Mouse (Mus musculus): Measurements from ENCODE around the gene Gm11492. TPM values are rescaled to one million over a fixed set of nuclear protein-coding genes. Genes with fewer than 3 reads are reported as not detected.

The Gm11492 gene
- polyA plus RNA-seq, 1 experiment from 2014 or later: not detected

DNA sequence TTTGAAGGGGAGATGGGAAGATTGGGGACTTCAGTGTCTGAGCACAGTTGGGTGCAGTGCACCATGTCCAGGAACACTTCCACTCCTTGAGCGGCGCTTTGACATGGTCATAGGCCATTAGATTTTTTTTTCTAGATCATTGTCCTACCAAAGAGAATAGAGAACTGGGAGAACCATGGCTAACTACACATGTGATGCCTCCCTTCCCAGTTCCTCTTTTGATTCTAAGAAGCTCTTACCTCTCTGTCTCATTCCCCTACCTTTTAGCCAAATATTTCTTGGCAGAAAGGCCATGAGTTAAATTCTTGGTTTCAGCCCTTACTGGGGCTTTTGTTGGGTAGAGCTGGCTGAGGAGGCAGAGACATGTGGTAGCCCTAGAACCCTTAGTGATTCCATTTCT, 37.1 kb downstream of the Gm11492 start:
- no peak overlapping the region for H3K4me2 ChIP-seq
- H3K9me3 ChIP-seq: no peaks in the 10 kb centered on the region
- H3K4me3 ChIP-seq: no peak overlapping the region
- H3K36me3 ChIP-seq: peaks cover 100% of the 10 kb centered on the region
- H3K27me3 ChIP-seq (replicated peaks): no peaks in the 10 kb centered on the region
- no peak overlapping the region for H3K9ac ChIP-seq
- 98% methylated on average over 2 of the region's 2 CpGs for WGBS
- no peaks in the 10 kb centered on the region for H3K4me1 ChIP-seq
- no peak for ATAC-seq (ENCODE audit: extremely low read depth, insufficient number of reproducible peaks, low FRiP score, low TSS enrichment)
- no peak overlapping the region for H3K27ac ChIP-seq (replicated peaks)

DNA sequence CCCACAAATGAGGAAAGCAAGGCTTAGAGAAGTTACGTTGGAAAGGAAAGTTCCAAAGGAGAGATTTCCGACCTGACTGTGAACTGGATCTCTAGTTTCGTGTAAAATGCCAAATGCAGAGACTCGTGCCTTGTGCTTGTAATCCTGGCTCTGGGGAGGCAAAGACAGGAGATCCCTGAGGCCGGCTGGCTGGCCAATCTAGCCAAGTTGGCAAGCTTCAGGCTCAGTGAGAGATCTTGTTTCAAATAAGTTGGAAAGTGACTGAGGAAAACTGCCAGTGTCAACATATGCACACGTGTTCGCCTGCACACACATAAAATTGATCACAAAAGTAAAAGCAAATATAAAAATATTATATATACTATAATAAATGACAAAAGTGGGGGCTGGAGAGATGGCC, 42.8 kb downstream of the Gm11492 start:
- Histone ChIP-seq H3K27me3 (replicated peaks) (no peaks in the 10 kb centered on the region), H3K36me3 (peaks cover 100% of the 10 kb centered on the region), H3K27ac (replicated peaks) (no peak overlapping the region), H3K9ac (no peak overlapping the region), H3K4me1 (no peaks in the 10 kb centered on the region), H3K4me2 (no peak overlapping the region), H3K9me3 (no peaks in the 10 kb centered on the region), H3K4me3 (no peak overlapping the region)
- ATAC-seq (ENCODE audit: extremely low read depth, insufficient number of reproducible peaks, low FRiP score, low TSS enrichment): no peak
- WGBS: 84% methylated on average over 7 of the region's 7 CpGs

DNA sequence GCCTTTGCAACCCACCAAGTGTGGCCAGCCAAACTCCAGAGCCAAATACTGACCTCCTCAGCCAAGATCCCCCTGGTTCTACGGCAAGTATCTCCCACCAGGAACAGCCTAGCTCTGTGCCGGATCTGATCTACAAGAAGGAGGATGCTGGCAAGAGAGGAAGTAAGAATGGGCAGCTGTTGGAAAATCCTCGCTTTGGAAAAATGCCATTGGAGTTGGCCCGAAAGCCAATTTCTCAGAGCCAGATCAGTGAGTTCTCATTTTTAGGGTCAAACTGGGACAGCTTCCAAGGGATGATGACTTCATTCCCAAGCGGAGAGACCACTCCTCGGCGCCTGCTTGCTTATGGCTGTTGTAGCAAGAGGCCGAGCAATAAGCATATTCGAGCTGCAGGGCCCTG, 45.1 kb downstream of the Gm11492 start:
- no peak for ATAC-seq (ENCODE audit: extremely low read depth, insufficient number of reproducible peaks, low FRiP score, low TSS enrichment)
- no peak overlapping the region for H3K4me3 ChIP-seq
- H3K4me2 ChIP-seq: no peak overlapping the region
- no peaks in the 10 kb centered on the region for H3K4me1 ChIP-seq
- H3K9me3 ChIP-seq: no peaks in the 10 kb centered on the region
- H3K27me3 ChIP-seq (replicated peaks): no peaks in the 10 kb centered on the region
- WGBS: 82% methylated on average over 9 of the region's 9 CpGs
- H3K27ac ChIP-seq (replicated peaks): no peak overlapping the region
- H3K36me3 ChIP-seq: peaks cover 100% of the 10 kb centered on the region
- no peak overlapping the region; the same call in 1 of the 2 replicates for H3K9ac ChIP-seq

DNA sequence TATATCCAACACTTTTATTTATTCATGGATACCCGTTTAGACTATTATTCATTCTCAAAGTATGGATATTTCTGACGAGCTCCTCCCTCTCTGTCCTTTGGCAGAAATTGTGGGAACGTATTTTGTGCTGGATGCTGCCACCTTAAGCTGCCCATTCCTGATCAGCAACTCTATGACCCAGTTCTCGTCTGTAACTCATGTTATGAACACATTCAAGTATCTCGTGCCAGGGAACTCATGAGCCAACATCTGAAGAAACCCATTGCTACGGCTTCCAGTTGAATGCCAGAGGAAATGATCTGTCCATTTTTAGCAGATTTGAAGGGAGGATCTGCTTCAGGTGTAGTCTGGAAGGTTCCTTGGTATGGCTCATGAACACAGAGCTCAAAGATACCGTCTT, 47.5 kb downstream of the Gm11492 start:
- 82% methylated on average over 7 of the region's 7 CpGs for WGBS
- H3K9me3 ChIP-seq: 0 out of 2 replicates have a peak, but pooled peaks cover 5% of the 10 kb centered on the region
- no peak overlapping the region for H3K4me2 ChIP-seq
- no peak overlapping the region for H3K4me3 ChIP-seq
- H3K27me3 ChIP-seq (replicated peaks): no peaks in the 10 kb centered on the region
- H3K9ac ChIP-seq: no peak overlapping the region
- peaks cover 100% of the 10 kb centered on the region for H3K36me3 ChIP-seq
- H3K4me1 ChIP-seq: 0 out of 2 replicates have a peak, but pooled peaks cover 3% of the 10 kb centered on the region
- no peak for ATAC-seq (ENCODE audit: extremely low read depth, insufficient number of reproducible peaks, low FRiP score, low TSS enrichment)
- no peak overlapping the region for H3K27ac ChIP-seq (replicated peaks)

DNA sequence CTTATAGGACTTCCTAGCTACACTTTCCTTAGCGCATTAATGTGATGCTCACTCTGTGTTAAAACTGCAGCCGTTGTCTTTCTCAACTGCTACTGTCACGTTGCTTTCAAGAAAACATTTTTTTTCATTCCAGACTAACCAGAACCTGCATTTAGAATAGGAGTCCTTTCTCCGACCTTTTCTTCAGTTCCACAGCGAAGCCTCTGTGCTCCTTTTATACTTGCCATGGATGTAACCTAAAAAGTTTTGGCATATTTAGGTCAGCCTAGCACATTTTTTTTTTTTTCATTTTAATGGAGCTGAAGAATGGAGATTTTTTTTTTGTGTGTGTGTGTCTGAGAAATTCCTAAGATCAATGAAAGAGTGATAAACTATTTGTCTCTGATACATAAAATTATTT, 49.1 kb downstream of the Gm11492 start:
- no peak overlapping the region for H3K4me2 ChIP-seq
- peaks cover 93% of the 10 kb centered on the region for H3K36me3 ChIP-seq
- H3K9ac ChIP-seq: no peak overlapping the region
- 90% methylated on average over 5 of the region's 5 CpGs for WGBS
- no peak for ATAC-seq (ENCODE audit: extremely low read depth, insufficient number of reproducible peaks, low FRiP score, low TSS enrichment)
- H3K27ac ChIP-seq (replicated peaks): no peak overlapping the region
- H3K4me1 ChIP-seq: 0 out of 2 replicates have a peak, but pooled peaks cover 3% of the 10 kb centered on the region
- H3K4me3 ChIP-seq: no peak overlapping the region
- no peaks in the 10 kb centered on the region for H3K27me3 ChIP-seq (replicated peaks)
- H3K9me3 ChIP-seq: 0 out of 2 replicates have a peak, but pooled peaks cover 5% of the 10 kb centered on the region

DNA sequence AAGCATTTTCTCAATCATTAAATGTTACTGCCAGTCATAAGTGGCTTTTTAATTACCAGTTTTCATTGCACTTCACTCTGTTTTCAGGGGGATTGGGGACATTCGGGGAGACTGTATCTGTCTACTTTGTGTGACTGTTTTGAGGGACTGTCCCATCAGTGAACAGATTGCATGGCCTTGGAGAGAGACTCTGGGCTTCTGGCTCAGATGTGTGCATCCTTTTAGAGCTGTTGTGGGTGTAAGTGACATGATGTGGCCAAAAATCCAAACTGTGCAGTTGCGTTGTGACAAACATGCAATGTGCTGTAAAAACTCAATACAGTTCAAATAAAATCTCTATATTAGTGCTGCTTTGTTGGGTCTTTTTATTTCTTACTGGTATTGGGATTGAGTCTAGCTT, 49.5 kb downstream of the Gm11492 start:
- no peak overlapping the region for H3K27ac ChIP-seq (replicated peaks)
- H3K9ac ChIP-seq: no peak overlapping the region
- peaks cover 90% of the 10 kb centered on the region for H3K36me3 ChIP-seq
- no peak overlapping the region for H3K4me3 ChIP-seq
- 0 out of 2 replicates have a peak, but pooled peaks cover 5% of the 10 kb centered on the region for H3K9me3 ChIP-seq
- H3K27me3 ChIP-seq (replicated peaks): no peaks in the 10 kb centered on the region
- WGBS: 93% methylated on average over 2 of the region's 2 CpGs
- 0 out of 2 replicates have a peak, but pooled peaks cover 3% of the 10 kb centered on the region for H3K4me1 ChIP-seq
- no peak overlapping the region for H3K4me2 ChIP-seq
- ATAC-seq (ENCODE audit: extremely low read depth, insufficient number of reproducible peaks, low FRiP score, low TSS enrichment): no peak

DNA sequence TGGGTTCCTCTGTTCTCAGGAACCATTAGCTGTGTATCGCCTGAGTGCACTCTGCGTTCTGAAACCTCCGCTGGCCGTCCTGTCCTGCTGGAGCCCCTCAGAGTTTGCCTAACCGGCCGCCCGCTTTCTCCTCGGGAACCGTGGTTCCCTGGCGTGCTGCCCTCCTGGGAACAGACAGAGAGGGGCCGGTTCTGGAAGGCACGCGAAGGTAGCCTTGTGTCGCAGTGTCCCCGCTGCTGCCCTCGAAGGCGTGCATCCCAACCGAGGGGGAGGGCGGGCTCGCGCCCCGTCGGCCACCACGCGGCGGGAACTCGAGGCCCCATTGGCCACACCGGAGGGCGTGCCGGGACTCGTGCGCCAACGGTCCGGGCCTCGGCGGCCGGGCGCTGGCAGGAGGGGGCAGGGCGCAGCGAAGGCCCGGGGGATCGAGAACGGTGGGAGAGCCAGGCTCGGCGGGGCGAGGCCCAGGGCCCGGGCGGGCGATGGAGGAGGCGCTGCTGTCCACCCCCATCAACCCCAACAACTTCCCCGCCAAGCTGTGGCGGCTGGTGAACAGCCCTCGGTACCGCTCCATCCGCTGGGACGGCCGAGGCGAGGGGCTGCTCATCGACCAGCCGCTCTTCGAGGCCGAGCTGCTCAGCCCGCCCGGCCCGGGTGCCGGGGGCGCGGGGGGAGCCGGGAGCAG, 50.5 kb downstream of the Gm11492 start, which contains the start of gene Hsf5:
Hsf5 (plus strand) TSS at position 375 of the 685 bp plus-strand sequence.
- Histone ChIP-seq H3K27ac (replicated peaks) (no peak within 1 kb of the TSS), H3K4me3 (no peak within 1 kb of the TSS), H3K27me3 (replicated peaks) (no peaks in the 10 kb centered on the region), H3K4me1 (0 out of 2 replicates have a peak, but pooled peaks cover 3% of the 10 kb centered on the region), H3K4me2 (no peak within 1 kb of the TSS), H3K36me3 (peaks cover 80% of the 10 kb centered on the region), H3K9me3 (0 out of 2 replicates have a peak, but pooled peaks cover 5% of the 10 kb centered on the region), H3K9ac (no peak within 1 kb of the TSS)
- WGBS: 80% methylated on average over 57 of the region's 69 CpGs
- no peak for ATAC-seq (ENCODE audit: extremely low read depth, insufficient number of reproducible peaks, low FRiP score, low TSS enrichment)

DNA sequence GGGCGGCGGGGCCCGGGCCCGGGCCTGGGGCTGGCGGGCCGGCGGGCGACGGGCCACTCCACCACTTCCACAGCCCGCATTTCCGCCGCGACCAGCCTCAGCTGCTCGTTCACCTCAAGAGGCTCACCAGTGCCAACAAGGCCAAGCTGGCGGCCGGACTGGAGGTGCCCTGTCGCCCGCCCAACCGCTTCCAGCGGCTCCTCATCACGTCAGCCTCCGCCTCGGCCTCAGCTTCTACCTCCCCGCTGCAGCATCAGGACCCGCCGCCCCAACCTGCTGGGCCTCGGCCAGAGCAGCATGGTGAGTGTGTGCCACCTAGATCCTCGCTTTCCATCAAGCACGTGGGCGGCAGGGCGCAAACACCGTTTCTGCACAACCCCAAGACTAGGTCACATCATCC, 51.2 kb downstream of the Gm11492 start:
- no peak for ATAC-seq (ENCODE audit: extremely low read depth, insufficient number of reproducible peaks, low FRiP score, low TSS enrichment)
- Histone ChIP-seq H3K27me3 (replicated peaks) (no peaks in the 10 kb centered on the region), H3K4me1 (0 out of 2 replicates have a peak, but pooled peaks cover 3% of the 10 kb centered on the region), H3K27ac (replicated peaks) (no peak overlapping the region), H3K36me3 (peaks cover 76% of the 10 kb centered on the region), H3K4me2 (no peak overlapping the region), H3K4me3 (no peak overlapping the region), H3K9ac (no peak overlapping the region), H3K9me3 (0 out of 2 replicates have a peak, but pooled peaks cover 5% of the 10 kb centered on the region)
- WGBS: 93% methylated on average over 32 of the region's 32 CpGs

Other genes with a start within 250 kb of the Gm11492 start
- gene Ppm1e, start 207.6 kb upstream of the Gm11492 start, polyA plus RNA-seq (2015; fragmentation: Nextera tagmentation; extraction: Ambion mirVana): 3.4 TPM in 2 replicates
- gene Rad51c, start 161.7 kb upstream of the Gm11492 start, polyA plus RNA-seq (2015; fragmentation: Nextera tagmentation; extraction: Ambion mirVana): 9.7 and 9.9 TPM in 2 replicates
- gene Tex14, start 161.6 kb upstream of the Gm11492 start, polyA plus RNA-seq (2015; fragmentation: Nextera tagmentation; extraction: Ambion mirVana): 0.28 and 0.47 TPM in 2 replicates
- 15.3 and 18.5 TPM in 2 replicates for gene Sept4, start 2.2 kb downstream of the Gm11492 start, polyA plus RNA-seq (2015; fragmentation: Nextera tagmentation; extraction: Ambion mirVana)
- 14.1 and 14.7 TPM in 2 replicates for gene Mtmr4, start 25.5 kb downstream of the Gm11492 start, polyA plus RNA-seq (2015; fragmentation: Nextera tagmentation; extraction: Ambion mirVana)
- 0.05 and 0.13 TPM in 2 replicates for gene Hsf5, start 50.5 kb downstream of the Gm11492 start, polyA plus RNA-seq (2015; fragmentation: Nextera tagmentation; extraction: Ambion mirVana)
- gene Rnf43, start 96.1 kb downstream of the Gm11492 start, polyA plus RNA-seq (2015; fragmentation: Nextera tagmentation; extraction: Ambion mirVana): 1.3 and 1.6 TPM in 2 replicates
- gene Supt4a, start 170.9 kb downstream of the Gm11492 start, polyA plus RNA-seq (2015; fragmentation: Nextera tagmentation; extraction: Ambion mirVana): 104 and 115 TPM in 2 replicates
- 0.47 and 0.51 TPM in 2 replicates for gene Tspoap1, start 193.9 kb downstream of the Gm11492 start, polyA plus RNA-seq (2015; fragmentation: Nextera tagmentation; extraction: Ambion mirVana)
- 2.1 and 8.2 TPM in 2 replicates for gene Mpo, start 226.9 kb downstream of the Gm11492 start, polyA plus RNA-seq (2015; fragmentation: Nextera tagmentation; extraction: Ambion mirVana)

Measured in heart, embryonic 13.5 days (tissue).